In genomic region chr16:20746641-20747040, GRCm38 (mm10) we compare ENCODE assay signal across 10 mouse cellular contexts. TPM values are rescaled to one million over a fixed set of nuclear protein-coding genes. Genes with fewer than 3 reads are reported as not detected.
A peak's percentile ranks its signal among the peaks of the same experiment; 100 is the strongest.
DNase-seq lines count a peak whose midpoint lies in the region; ATAC-seq and TF ChIP-seq lines count a peak whose summit lies in the region.
"Had no signal": no experiment of that assay in that cellular context is flagged by ENCODE, and none has a peak within 500 bp of the region (broad histone marks: within the 10 kb centered on the region; RNA-seq: fewer than 3 reads in every experiment).

No protein-coding gene starts in this region.

- peak; percentile 15 for DNase-seq in kidney, adult 9 months
- DNase-seq in heart, postnatal 10 days: peak; percentile 79 to 82
- peak; percentile 74 for DNase-seq in lung, embryonic 14.5 days
- DNase-seq in cerebellum, postnatal 36 days: no peak

- H3K27me3 ChIP-seq in kidney, embryonic 14.5 days (ENCODE audit: control insufficient read depth, insufficient read depth, low read length): no peaks in the 10 kb centered on the region
- no peaks in the 10 kb centered on the region for H3K27me3 ChIP-seq in lung, embryonic 14.5 days (ENCODE audit: insufficient read depth, low read length)
- no peaks in the 10 kb centered on the region for H3K27me3 ChIP-seq in testis, adult 2 months (ENCODE audit: control insufficient read depth, insufficient read depth, low read length)
- no peaks in the 10 kb centered on the region for H3K27me3 ChIP-seq in kidney, embryonic 16.5 days (ENCODE audit: insufficient read depth, low read length)

- intact Hi-C loops in heart, postnatal 10 days (cut with DNase I): no loop called here

- WGBS in kidney, embryonic 14.5 days: 71% methylated on average over 6 of the region's 6 CpGs
- WGBS in lung, embryonic 14.5 days: 47% methylated on average over 6 of the region's 6 CpGs
- WGBS in kidney, embryonic 16.5 days: 72% methylated on average over 6 of the region's 6 CpGs

- no peak for TF ChIP-seq CTCF in lung, embryonic 14.5 days (IDR thresholded peaks at IDR 0.05; ENCODE audit: low read depth)
- no peak for TF ChIP-seq CTCF in testis, adult 2 months (IDR thresholded peaks at IDR 0.05; ENCODE audit: control insufficient read depth, insufficient read depth, insufficient replicate concordance, low read depth, low read length)

- H3K27ac ChIP-seq in kidney, embryonic 14.5 days (ENCODE audit: low read depth, low read length): no peak overlapping the region
- no peak overlapping the region for H3K27ac ChIP-seq in lung, embryonic 14.5 days (ENCODE audit: low read depth)
- H3K27ac ChIP-seq in testis, adult 2 months (ENCODE audit: control insufficient read depth, insufficient read depth, low read depth, low read length): peak overlapping the region; percentile 49; the same call in 1 of the 2 replicates
- H3K27ac ChIP-seq in kidney, embryonic 16.5 days (ENCODE audit: low read length): no peak overlapping the region

- no peak overlapping the region for H3K4me3 ChIP-seq in kidney, embryonic 14.5 days (ENCODE audit: low read length)
- no peak overlapping the region for H3K4me3 ChIP-seq in lung, embryonic 14.5 days (ENCODE audit: low read depth, low read length)
- H3K4me3 ChIP-seq in testis, adult 2 months (ENCODE audit: control insufficient read depth, low read depth, low read length): peak overlapping the region; percentile 29; the same call in 1 of the 2 replicates
- no peak overlapping the region for H3K4me3 ChIP-seq in kidney, embryonic 16.5 days (ENCODE audit: low read length)
- H3K4me3 ChIP-seq: erythroblast, embryonic 14.5 days had no signal

- no peak for ATAC-seq in kidney, embryonic 14.5 days (ENCODE audit: low FRiP score, low TSS enrichment)
- ATAC-seq in common myeloid progenitor, adult 5-6 weeks (replicated peaks; ENCODE audit: low read depth, poor library complexity, severe bottlenecking): 0 out of 2 replicates have a peak, but pooled peaks have one; percentile 8
- ATAC-seq in lung, embryonic 14.5 days (ENCODE audit: insufficient read depth): peak; percentile 60; the same call in 1 of the 2 replicates
- ATAC-seq in kidney, embryonic 16.5 days (ENCODE audit: low FRiP score, low TSS enrichment): no peak
- ATAC-seq: Patski had no signal

- no peak overlapping the region for H3K4me2 ChIP-seq in kidney, embryonic 14.5 days (replicated peaks; ENCODE audit: low read depth, low read length)
- H3K4me2 ChIP-seq in lung, embryonic 14.5 days: no peak overlapping the region
- no peak overlapping the region for H3K4me2 ChIP-seq in kidney, embryonic 16.5 days (replicated peaks; ENCODE audit: low read depth, low read length)

- H3K4me1 ChIP-seq in kidney, embryonic 14.5 days (ENCODE audit: control insufficient read depth, insufficient read depth, low read length): no peaks in the 10 kb centered on the region
- no peaks in the 10 kb centered on the region for H3K4me1 ChIP-seq in lung, embryonic 14.5 days (ENCODE audit: insufficient read depth)
- no peaks in the 10 kb centered on the region for H3K4me1 ChIP-seq in testis, adult 2 months (ENCODE audit: control insufficient read depth, insufficient read depth, low read length)
- no peaks in the 10 kb centered on the region for H3K4me1 ChIP-seq in kidney, embryonic 16.5 days (ENCODE audit: insufficient read depth, low read length)

- H3K9me3 ChIP-seq in kidney, embryonic 14.5 days (ENCODE audit: control insufficient read depth, low read length): no peaks in the 10 kb centered on the region
- H3K9me3 ChIP-seq in lung, embryonic 14.5 days (ENCODE audit: low read depth, low read length): no peaks in the 10 kb centered on the region
- no peaks in the 10 kb centered on the region for H3K9me3 ChIP-seq in kidney, embryonic 16.5 days (ENCODE audit: low read length)

- no peaks in the 10 kb centered on the region for H3K36me3 ChIP-seq in kidney, embryonic 14.5 days (ENCODE audit: control insufficient read depth, insufficient read depth, low read length)
- no peaks in the 10 kb centered on the region for H3K36me3 ChIP-seq in lung, embryonic 14.5 days (ENCODE audit: insufficient read depth)
- no peaks in the 10 kb centered on the region for H3K36me3 ChIP-seq in testis, adult 2 months (ENCODE audit: control insufficient read depth, insufficient read depth, low read length)
- H3K36me3 ChIP-seq in kidney, embryonic 16.5 days (ENCODE audit: insufficient read depth, low read length): no peaks in the 10 kb centered on the region

- TF ChIP-seq POLR2A in testis, adult 2 months (IDR thresholded peaks at IDR 0.05; ENCODE audit: control insufficient read depth, low read depth, low read length): no peak

- no peak overlapping the region for H3K9ac ChIP-seq in kidney, embryonic 14.5 days (ENCODE audit: low read depth, low read length)
- no peak overlapping the region for H3K9ac ChIP-seq in lung, embryonic 14.5 days
- H3K9ac ChIP-seq in kidney, embryonic 16.5 days (replicated peaks; ENCODE audit: low read length): no peak overlapping the region

RNA-seq across cellular contexts. Expression of gene Thpo, which starts 12.3 kb away (rescaled TPM):
- 0.89 and 1.2 TPM in 2 replicates for polyA plus RNA-seq in kidney, embryonic 14.5 days (2014; fragmentation: Nextera tagmentation; extraction: Ambion mirVana)
- not detected in 2 replicates for total RNA-seq in common myeloid progenitor, adult 5-6 weeks (2017)
- not detected for total RNA-seq in heart, postnatal 10 days (2021)
- 0.76 and 1.1 TPM in 2 replicates for polyA plus RNA-seq in lung, embryonic 14.5 days (2014; fragmentation: Nextera tagmentation; extraction: Ambion mirVana)
- 0.22 and 0.53 TPM in 2 replicates for polyA plus RNA-seq in testis, adult 2 months (2012; rRNA removed)
- 1.2 and 2.0 TPM in 2 replicates for polyA plus RNA-seq in kidney, embryonic 16.5 days (2015; fragmentation: Nextera tagmentation; extraction: Ambion mirVana)
- polyA plus RNA-seq: erythroblast, embryonic 14.5 days had no signal

RNA-seq across cellular contexts. Expression of gene Chrd, which starts 13.7 kb away (rescaled TPM):
- polyA plus RNA-seq in kidney, embryonic 14.5 days (2014; fragmentation: Nextera tagmentation; extraction: Ambion mirVana): 3.9 and 4.6 TPM in 2 replicates
- not detected in 2 replicates for total RNA-seq in common myeloid progenitor, adult 5-6 weeks (2017)
- total RNA-seq in heart, postnatal 10 days (2021): 1 to 10 TPM; 1.4 to 3.4 TPM
- 3.4 and 4.8 TPM in 2 replicates for polyA plus RNA-seq in lung, embryonic 14.5 days (2014; fragmentation: Nextera tagmentation; extraction: Ambion mirVana)
- 1.6 and 2.9 TPM in 2 replicates for polyA plus RNA-seq in testis, adult 2 months (2012; rRNA removed)
- polyA plus RNA-seq in kidney, embryonic 16.5 days (2015; fragmentation: Nextera tagmentation; extraction: Ambion mirVana): 5.4 and 5.9 TPM in 2 replicates
- polyA plus RNA-seq: erythroblast, embryonic 14.5 days had no signal

RNA-seq across cellular contexts. Expression of gene Clcn2, which starts 29.1 kb away (rescaled TPM):
- 15.5 and 17.3 TPM in 2 replicates for polyA plus RNA-seq in kidney, embryonic 14.5 days (2014; fragmentation: Nextera tagmentation; extraction: Ambion mirVana)
- total RNA-seq in common myeloid progenitor, adult 5-6 weeks (2017): 1.9 and 7.3 TPM in 2 replicates
- total RNA-seq in heart, postnatal 10 days (2021): 1 to 10 TPM; 3.3 to 3.5 TPM
- polyA plus RNA-seq in lung, embryonic 14.5 days (2014; fragmentation: Nextera tagmentation; extraction: Ambion mirVana): 7.5 and 10.1 TPM in 2 replicates
- polyA plus RNA-seq in testis, adult 2 months (2012; rRNA removed): 68.6 and 77.2 TPM in 2 replicates
- polyA plus RNA-seq in kidney, embryonic 16.5 days (2015; fragmentation: Nextera tagmentation; extraction: Ambion mirVana): 18.7 and 20.1 TPM in 2 replicates

RNA-seq across cellular contexts. Expression of gene Polr2h, which starts 29.2 kb away (rescaled TPM):
- polyA plus RNA-seq in kidney, embryonic 14.5 days (2014; fragmentation: Nextera tagmentation; extraction: Ambion mirVana): 147 and 172 TPM in 2 replicates
- 78.5 and 115 TPM in 2 replicates for total RNA-seq in common myeloid progenitor, adult 5-6 weeks (2017)
- total RNA-seq in heart, postnatal 10 days (2021): 10 to 100 TPM; 12.5 to 13.2 TPM
- 101 and 114 TPM in 2 replicates for polyA plus RNA-seq in lung, embryonic 14.5 days (2014; fragmentation: Nextera tagmentation; extraction: Ambion mirVana)
- polyA plus RNA-seq in testis, adult 2 months (2012; rRNA removed): 10.1 and 11.0 TPM in 2 replicates
- 107 and 119 TPM in 2 replicates for polyA plus RNA-seq in kidney, embryonic 16.5 days (2015; fragmentation: Nextera tagmentation; extraction: Ambion mirVana)

RNA-seq across cellular contexts. Expression of gene Fam131a, which starts 53.6 kb away (rescaled TPM):
- 3.8 and 5.5 TPM in 2 replicates for polyA plus RNA-seq in kidney, embryonic 14.5 days (2014; fragmentation: Nextera tagmentation; extraction: Ambion mirVana)
- not detected in 2 replicates for total RNA-seq in common myeloid progenitor, adult 5-6 weeks (2017)
- total RNA-seq in heart, postnatal 10 days (2021): 10 to 100 TPM; 16.0 to 18.9 TPM
- 3.4 TPM in 2 replicates for polyA plus RNA-seq in lung, embryonic 14.5 days (2014; fragmentation: Nextera tagmentation; extraction: Ambion mirVana)
- polyA plus RNA-seq in testis, adult 2 months (2012; rRNA removed): 102 and 116 TPM in 2 replicates
- polyA plus RNA-seq in kidney, embryonic 16.5 days (2015; fragmentation: Nextera tagmentation; extraction: Ambion mirVana): 7.6 and 8.0 TPM in 2 replicates

Comparison
In these comparisons a context has a peak if more than half of its experiments do, and no peak if none do; other contexts are left out.
1. DNase-seq: peak in kidney, adult 9 months (single experiment), heart, postnatal 10 days (2 of 2) and lung, embryonic 14.5 days (single experiment); none in cerebellum, postnatal 36 days (0 of 2).
2. ATAC-seq: peak in common myeloid progenitor, adult 5-6 weeks (single experiment) and lung, embryonic 14.5 days (single experiment); none in kidney, embryonic 14.5 days (single experiment) and kidney, embryonic 16.5 days (single experiment).